Mouse (Mus musculus): ENCODE data around the gene Tmem178b.

DNA sequence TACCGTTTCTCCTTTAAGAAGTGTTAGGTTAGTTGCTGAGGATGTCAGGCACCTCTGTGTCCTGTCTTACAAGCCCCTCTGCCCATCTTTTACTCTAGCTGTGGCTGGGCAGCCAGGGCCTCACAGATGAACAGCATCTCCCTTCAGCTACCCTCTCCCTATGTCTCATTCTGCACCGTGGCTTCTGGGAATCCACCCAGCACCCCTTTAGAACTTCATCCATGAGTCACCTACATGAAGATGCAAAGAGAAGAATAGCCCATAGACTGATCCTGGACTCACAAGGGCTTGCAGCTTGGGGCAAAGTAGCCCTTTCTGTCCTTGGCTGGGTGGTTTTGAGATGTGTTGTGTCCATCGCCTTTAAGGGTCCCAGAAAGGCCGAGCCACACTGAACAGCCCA, 43.4 kb downstream of the Tmem178b start:
- TF ChIP-seq CTCF (IDR thresholded peaks at IDR 0.05; ENCODE audit: insufficient read depth, low read length) (no peak), POLR2A (IDR thresholded peaks at IDR 0.05; ENCODE audit: borderline replicate concordance, extremely low read depth, low read depth, low read length) (no peak)
